Mouse (Mus musculus): Measurements from ENCODE around the gene Gm10563.
"Not testable (repeated sequence)": the region's sequence is repeated elsewhere in the genome, so short reads cannot be mapped to it uniquely, and the experiment has no call there.

Gene Gm10563

DNA sequence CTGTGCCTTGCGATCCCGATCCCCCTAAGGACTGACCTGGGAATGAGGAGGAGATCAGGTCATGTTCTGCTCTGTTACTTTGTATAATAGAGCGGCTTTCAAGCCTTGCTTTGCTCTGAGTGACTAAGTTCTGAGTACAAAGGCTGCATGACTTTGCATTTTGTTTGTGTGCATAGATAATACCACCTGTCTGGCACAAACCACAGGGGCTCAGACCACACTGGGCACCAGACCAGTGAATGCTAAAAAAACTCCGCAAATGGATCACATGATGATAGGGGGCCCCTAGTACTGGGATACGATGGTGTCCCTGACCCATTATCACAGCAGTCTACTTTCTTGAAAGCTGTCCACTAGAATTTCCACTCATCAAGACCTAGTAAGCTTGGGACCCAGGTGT, 48.6 kb downstream of the Gm10563 start:
- no peak for DNase-seq (ENCODE audit: low spot score)

- no peak for DNase-seq (ENCODE audit: low spot score)
Measured at GRCm38 (mm10) chr4:155595777-155596176, 49.4 kb downstream of the Gm10563 start.

DNA sequence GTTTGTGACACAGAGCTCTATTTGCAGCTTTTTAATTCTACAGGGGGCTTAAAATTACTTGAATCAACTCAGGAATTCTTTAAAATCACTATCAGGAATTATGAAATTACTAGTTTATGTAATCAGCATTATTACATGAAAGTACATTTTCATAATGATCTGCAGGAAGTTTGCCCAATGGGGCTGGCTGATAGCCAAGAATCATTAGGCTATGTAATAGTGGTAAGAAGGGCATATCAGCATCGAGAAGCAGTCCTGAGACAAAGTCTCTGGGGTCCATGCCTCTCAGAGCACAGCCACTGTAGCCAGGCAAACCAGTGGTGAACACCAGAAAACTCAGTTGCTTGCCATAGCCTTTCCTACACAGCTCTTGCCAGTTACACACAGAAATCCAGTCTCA, 51.4 kb downstream of the Gm10563 start:
- DNase-seq (ENCODE audit: low spot score) = no peak

DNA sequence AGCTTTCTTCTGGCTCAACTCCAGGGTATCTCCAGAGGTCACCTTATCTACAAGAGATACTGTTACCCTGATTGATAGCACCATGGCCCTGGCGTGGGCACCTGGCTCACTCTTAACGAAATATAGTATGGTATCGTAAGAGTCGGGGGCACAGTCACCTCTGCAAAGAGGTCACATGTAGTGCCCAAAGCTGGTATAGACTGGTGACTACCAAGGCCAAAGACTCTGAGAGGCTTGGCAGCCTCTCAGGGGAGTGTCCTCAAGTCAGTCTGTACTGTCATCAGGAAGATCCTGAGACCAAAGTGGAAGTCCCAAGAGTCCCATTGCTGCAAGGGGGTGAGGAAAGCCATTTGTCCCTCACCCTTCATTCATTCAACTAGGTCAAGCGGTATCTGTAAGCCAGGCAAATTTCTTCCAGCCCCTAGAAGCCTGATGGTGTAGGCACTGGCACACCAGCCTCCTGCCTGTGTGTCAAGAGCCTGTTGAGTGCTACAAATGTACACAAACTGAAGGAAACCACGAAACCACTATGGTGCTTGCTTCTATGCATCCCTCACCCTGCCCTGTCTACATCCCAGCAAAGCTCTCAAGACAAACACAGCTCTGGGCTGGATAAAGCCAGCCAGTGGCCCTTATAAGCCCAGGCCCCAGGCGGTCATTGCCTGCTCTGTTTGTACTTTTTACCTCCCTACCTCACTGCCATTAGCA, 54.0 kb downstream of the Gm10563 start:
- DNase-seq (ENCODE audit: low spot score) = no peak

DNA sequence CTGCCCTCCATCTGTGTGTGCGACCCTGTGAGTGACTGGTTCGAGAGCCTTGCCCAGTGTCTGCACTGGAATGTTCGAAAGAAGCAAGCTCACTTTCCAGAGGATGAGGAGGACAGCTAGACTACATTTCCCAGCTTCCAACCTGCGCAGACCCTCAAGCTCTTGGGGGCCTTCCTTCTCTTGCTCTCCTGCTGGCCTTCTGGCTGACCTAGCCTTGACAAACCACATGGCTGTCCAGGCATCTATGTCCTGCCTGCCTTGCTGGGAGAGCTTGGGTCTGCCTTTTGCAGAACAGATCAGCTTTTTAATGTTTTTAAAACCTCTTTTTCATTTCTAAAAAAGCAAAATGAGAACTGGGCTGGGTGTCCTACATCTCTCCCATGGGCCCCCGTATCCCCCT, 55.9 kb downstream of the Gm10563 start:
- no peak for DNase-seq (ENCODE audit: low spot score)

- DNase-seq (ENCODE audit: low spot score) = no peak
Measured at GRCm38 (mm10) chr4:155582279-155582905, 62.8 kb downstream of the Gm10563 start.

GRCm38 (mm10) chr4:155580420-155580819, 64.8 kb downstream of the Gm10563 start:
- no peak for DNase-seq (ENCODE audit: low spot score)

DNA sequence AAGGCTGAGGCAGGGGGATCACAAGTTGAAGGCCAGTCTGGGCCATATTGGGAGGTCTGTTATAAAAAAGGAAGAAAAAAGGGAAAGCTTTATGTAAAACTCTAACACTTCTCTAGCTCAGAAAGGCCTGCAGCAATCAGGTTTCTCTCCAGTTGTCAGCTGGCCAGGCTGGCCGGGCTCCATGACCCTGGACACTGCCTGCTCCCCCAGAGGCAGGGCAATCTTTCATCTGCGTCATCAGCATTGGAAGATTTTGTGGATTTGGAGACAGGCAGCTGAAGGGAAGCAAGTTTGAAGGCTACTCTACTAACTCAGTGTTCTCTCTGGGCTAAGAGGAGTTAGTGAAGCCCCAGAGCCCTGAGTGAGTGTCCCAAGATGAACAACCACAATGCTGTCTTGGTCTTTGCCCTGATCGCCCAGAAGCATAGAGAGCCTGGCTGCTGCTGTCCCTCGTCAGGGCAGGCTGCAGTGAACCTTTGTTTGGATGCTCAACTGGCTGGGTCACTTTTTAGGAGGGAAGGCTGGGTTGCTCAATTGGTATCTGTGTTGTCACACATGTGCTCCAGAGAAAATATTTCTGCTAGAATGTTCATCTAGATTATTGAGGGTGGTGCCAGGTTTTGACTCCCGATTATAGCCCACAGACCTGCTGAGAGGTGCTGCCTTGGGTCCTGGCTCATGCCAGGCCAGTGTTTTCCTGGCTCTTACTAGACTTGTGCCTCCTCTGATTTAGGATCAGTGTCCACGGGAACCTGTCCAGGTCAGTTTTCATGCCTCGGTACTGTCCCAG, 66.7 kb downstream of the Gm10563 start:
- peak; percentile 75 for DNase-seq (ENCODE audit: low spot score)

- no peak for DNase-seq (ENCODE audit: low spot score)
Measured at GRCm38 (mm10) chr4:155577741-155578140, 67.5 kb downstream of the Gm10563 start.

DNA sequence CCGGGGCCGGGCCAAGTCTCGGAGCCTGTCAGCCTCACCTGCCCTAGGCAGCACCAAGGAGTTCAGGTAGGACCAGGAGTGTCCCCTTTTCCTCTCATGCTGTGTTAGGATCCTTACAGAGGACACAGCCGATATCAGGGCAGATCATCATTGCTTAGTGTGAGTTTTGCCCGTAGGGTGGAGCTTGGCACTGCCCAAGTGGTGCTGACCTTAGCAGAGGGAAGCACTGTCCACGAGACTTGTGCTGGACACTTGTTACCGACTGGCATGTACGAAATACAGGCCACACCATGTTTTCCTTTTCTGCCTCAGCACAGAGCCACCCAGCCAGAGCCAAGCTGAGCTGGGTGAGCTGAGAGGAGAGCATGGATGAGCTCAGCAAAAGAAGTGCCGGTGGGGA, 68.1 kb downstream of the Gm10563 start:
- no peak for DNase-seq (ENCODE audit: low spot score)

DNA sequence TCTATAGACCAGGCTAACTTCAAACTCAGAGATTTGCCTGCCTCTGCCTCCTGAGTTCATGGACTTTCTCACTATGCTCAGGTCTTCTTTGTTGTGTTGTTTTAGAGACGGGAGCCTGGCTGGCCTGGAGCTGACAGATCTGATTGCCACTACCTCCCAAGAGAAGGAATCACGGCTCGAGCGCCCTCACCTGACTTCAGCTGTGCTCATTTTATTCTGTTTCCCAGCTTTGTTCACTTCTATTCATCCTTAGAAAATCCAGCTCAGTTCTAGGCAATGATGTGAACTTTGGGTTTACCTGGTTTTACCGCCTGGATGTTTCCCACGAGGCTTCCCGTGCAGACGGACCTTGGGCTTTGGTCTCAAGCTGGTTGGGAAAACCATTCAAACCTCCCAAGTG, 69.7 kb downstream of the Gm10563 start:
- DNase-seq (ENCODE audit: low spot score) = no peak

DNA sequence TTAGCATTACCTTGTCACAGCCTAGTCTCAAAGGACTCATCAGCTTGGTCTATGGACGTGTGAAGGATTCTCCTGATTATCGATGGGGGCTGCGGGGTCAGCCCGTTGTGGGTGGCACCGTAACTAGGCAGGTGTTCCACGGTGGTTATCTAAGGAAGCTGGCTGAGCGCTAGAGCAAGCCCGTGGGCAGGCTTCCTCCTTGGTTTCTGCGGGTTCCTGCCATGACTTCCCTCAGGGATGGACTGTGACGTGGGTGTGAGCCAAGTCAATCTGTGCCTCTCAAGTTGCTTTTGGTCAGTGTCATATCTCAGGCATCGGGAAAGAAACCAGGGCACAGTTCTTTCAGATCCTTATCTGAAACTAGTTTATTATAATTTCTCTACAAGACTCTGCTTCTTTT, 70.3 kb downstream of the Gm10563 start:
- DNase-seq (ENCODE audit: low spot score) = no peak

DNA sequence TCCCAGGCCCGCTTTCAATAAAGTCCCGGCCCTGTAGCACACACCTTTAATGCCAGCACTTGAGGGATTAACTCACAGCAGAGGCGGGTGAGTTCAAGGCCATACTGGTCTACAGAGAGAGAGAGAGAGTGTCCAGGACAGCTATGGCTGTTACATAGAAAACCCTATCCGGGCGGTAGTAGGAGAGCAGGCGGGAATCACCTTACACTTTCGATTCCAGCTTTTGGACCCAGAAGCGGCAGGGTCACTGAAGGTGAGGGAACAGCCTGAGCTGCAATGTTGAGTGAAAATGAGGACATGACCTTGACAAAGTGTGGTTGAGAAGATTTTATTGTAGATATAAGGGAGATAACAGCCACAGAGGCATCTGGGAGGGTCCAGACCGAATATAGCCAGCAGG, 71.3 kb downstream of the Gm10563 start:
- DNase-seq (ENCODE audit: low spot score) = no peak

DNA sequence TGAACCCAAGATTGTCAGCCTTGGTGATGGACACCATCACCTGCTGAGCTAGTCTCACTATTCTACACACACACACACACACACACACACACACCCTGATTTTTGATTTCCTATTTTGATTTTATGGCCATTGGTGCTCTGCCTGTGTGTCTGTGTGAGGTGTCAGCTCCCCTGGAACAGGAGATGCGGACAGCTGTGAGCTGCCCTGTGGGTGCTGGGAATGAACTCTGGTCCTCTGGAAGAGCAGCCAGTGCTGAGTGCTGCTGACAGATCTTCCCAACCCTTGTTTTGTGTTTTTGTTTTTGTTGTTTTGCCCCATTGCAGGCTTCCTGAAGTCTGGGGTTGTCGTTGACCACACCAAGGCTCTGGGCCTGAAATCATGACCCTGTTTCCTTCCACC, 72.1 kb downstream of the Gm10563 start:
- DNase-seq (ENCODE audit: low spot score) = no peak

DNA sequence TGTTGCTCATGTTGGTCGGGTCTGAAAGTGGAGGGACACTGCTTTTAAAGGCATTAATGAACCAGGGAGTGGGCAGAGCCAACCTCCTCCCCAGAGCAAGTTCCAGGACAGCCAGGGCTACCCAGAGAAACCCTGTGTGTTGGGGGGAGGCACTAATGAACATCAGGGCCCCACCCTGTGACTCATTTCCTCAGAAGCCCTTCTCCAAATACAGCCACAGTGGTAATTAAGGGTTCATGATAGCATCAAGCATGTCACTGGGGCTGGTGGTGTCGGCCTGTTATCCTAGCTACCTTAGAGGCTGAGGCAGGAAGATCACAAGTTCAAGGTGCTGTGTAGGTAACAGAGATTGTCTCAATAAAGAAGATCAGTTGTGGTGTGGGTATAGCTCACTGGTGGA, 73.8 kb downstream of the Gm10563 start:
- no peak for DNase-seq (ENCODE audit: low spot score)

DNA sequence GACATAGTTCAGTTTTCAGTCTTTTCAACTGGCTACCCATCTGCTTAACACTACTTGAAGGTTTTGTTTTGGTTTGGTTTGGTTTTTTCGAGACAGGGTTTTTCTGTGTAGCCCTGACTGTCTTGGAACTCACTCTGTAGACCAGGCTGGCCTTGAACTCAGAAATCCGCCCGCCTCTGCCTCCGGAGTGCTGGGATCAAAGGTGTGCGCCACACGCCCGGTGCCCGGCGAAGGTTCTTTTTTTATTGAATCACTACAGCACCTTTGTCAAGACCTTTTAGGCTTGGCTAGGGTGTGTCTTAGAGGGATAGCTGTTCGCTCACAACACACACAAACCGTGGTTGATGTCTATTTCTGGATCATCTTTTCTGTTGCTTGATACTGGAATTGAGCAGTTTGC, 74.9 kb downstream of the Gm10563 start:
- DNase-seq (ENCODE audit: low spot score) = not testable (repeated sequence)

DNA sequence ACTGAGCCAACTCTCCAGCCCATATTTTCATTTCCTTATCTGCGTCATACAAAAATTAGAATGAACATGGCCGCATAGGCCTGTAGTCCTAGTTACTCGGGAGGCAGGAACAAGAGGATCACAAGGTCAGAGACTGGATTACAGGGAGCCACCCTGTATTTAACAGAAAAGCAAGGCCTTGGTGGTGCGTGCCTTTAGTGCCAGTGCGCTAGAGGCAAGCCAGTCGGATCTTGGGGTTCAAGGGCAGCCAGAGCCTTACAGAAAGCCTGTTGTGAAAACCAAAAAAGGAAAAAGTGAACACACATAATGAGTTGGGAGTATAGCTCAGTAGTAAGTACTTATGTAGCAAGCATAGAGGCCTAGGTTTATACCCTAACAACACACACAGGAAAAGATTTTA, 75.4 kb downstream of the Gm10563 start:
- DNase-seq (ENCODE audit: low spot score) = no peak

DNA sequence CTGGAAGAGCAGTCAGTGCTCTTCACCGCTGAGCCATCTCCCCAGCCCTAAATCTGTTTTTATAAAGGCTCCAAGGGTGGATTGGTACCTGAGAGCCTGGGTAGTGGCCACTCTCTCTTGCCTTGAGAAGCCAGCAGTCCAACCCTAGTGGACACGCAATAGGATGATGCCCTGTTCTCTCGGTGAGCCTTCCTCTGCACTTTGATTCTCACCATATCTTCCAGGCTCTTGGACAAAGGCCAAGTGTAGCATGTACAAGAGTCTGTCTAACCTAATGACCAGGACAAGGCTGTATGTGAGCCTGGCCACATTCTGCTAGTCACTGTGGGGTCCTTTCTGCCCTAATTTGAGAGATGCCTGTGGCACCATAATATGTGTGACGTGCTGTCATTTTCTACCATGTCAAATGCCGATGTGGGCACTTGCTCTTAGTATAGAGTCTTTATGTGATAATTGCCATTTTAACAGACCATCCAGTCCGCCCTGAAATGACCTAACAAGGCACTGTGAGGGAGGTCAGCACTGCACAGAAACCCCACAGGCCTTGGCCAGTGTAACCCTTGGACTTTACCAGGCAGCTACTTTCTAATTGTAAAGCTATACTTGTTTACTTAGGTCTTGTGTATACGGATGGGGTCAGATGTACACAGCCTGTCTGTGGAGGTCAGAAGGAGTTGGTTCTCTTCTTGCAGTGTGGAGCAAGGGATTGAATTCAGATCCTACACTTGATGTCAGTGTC, 76.4 kb downstream of the Gm10563 start:
- DNase-seq (ENCODE audit: low spot score) = no peak

GRCm38 (mm10) chr4:155568170-155568569, 77.0 kb downstream of the Gm10563 start:
- no peak for DNase-seq (ENCODE audit: low spot score)

- no peak for DNase-seq (ENCODE audit: low spot score)
Measured at GRCm38 (mm10) chr4:155566555-155566954, 78.7 kb downstream of the Gm10563 start.

Data from testis, postnatal 14 days (tissue).